Mouse (Mus musculus) CH12F3 (cell line): Measurements from ENCODE around the gene Olfr514.

Source experiments
- in situ Hi-C: fragments of 300-500 bp; cut with MboI; formaldehyde crosslinking; loops from 2 replicates; pipeline ENCODE4 v1.14.3; 2020; ENCODE audit warnings: low sequenced_read_pairs

Olfr514 gene

GRCm38 (mm10) chr7:108825897-108826296, at the start of gene Olfr514:
Olfr514 (minus strand) TSS chr7:108825997.
- in situ Hi-C loops = no loop called here

- in situ Hi-C loops = no loop called here
These were observed 46.5 kb upstream of the Olfr514 start, which contains the start of gene Olfr517 for GRCm38 (mm10) chr7:108872279-108872678. Olfr517 (minus strand) TSS chr7:108872379.

GRCm38 (mm10) chr7:108850429-108850828, 24.6 kb upstream of the Olfr514 start, which contains the start of gene Olfr516:
Olfr516 (minus strand) TSS chr7:108850529.
- in situ Hi-C loops = no loop called here

GRCm38 (mm10) chr7:108814593-108815215, 11.1 kb downstream of the Olfr514 start:
- in situ Hi-C loops = loop anchor here (25.0 kb wide), 1 partner anchor 198 kb away; no protein-coding TSS in a partner anchor

DNA sequence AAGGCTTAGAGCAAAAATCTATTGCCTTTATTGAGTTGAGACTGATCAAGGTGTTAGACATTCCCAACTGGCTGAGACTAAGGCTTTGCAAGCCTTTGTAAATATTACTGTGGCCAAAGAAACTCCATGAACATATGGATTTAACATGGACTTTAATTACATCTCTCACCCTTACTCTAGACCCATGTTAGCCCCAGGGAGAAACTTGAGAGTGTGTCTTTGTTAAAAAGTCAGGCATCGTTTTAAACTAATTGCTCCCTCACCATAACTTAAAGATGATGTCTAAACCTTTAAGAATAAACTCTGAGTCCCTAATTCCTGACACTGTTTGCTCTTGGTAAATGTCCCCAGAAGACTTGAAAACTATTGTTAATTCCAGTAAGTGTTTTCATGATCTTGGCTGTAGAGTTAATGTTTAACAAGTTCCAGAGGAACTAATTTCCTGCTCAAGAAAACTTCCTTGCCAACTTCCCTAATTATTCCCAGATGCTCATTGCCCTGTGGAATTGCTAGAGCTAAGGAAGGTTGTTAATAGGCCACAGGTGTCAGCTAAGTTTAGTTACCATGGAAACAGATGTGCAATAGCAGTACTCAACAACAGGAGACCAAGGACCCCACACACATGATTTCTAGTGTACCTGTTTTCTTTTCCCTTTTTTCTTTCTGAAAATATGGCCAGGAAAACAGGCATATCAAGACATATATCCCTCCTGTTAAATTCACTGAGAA, 28.4 kb downstream of the Olfr514 start:
- in situ Hi-C loops = no loop called here
